15 mouse cellular contexts compared by ENCODE assay signal in the genomic region with DNA sequence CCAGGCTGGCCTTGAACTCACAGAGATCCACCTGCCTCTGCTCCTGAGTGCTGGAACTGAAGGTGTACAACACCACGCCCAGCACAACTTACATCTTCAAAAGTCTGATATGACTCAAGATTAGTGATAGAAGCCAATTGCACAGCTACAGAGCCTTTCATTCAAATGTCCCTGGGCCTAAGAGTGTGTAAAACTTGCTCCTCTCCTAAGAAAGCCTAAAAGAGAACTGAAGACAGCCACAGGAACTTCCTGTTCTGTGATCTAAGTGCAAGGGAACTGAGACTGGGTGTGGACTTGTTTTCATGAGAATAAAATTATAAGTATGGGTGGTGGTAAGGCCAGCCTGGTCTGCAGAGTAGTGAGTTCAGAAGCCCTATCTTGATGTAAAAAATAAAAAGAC. TPM values are rescaled to one million over a fixed set of nuclear protein-coding genes. Genes with fewer than 3 reads are reported as not detected.
A peak's percentile ranks its signal among the peaks of the same experiment; 100 is the strongest.
DNase-seq lines count a peak whose midpoint lies in the region; TF ChIP-seq lines count a peak whose summit lies in the region.
"Had no signal": no experiment of that assay in that cellular context is flagged by ENCODE, and none has a peak within 500 bp of the region (broad histone marks: within the 10 kb centered on the region; RNA-seq: fewer than 3 reads in every experiment).

No protein-coding gene starts in this region.

- H3K27ac ChIP-seq in bone marrow, adult 2 months (ENCODE audit: control insufficient read depth, insufficient read depth, low read depth, low read length, poor library complexity), result peak overlapping the region; percentile 88
- no peak overlapping the region for H3K27ac ChIP-seq in left cerebral cortex, adult 2 months
- H3K27ac ChIP-seq: forebrain, embryonic 12.5 days; limb, embryonic 12.5 days; midbrain, embryonic 10.5 days had no signal

- H3K4me1 ChIP-seq in bone marrow, adult 2 months (ENCODE audit: control insufficient read depth, insufficient read depth, low read length), result peaks cover 4% of the 10 kb centered on the region; the same call in 1 of the 2 replicates

- TF ChIP-seq CTCF in bone marrow, adult 2 months (IDR thresholded peaks at IDR 0.05; ENCODE audit: control insufficient read depth, insufficient read depth, low read length), result no peak
- TF ChIP-seq CTCF in left cerebral cortex, adult 2 months (IDR thresholded peaks at IDR 0.05), result no peak

- DNase-seq in spleen, postnatal 36 days (ENCODE audit: low spot score in 2 of 2), result peak; percentile 77 to 82
- no peak for DNase-seq in spleen, postnatal 10 days (ENCODE audit: low spot score in 2 of 2)
- DNase-seq in CD8-positive naive resting alpha-beta T cell, adult 2 months (ENCODE audit: low read depth in 2 of 2, low spot score in 2 of 2), result peak; percentile 31 to 41
- peak; percentile 75 for DNase-seq in naive thymus-derived CD4-positive, alpha-beta T cell, adult 2 months (ENCODE audit: low read depth)
- no peak for DNase-seq in right cerebral cortex, postnatal 36 days (ENCODE audit: low spot score in 2 of 2)
- no peak for DNase-seq in left cerebral cortex, adult 2 months (ENCODE audit: extremely low spot score in 1 of 2, low spot score in 2 of 2)
- DNase-seq: adrenal gland, postnatal 36 days; cerebellum, adult 11 months; kidney, postnatal 36 days; lung, embryonic 14.5 days had no signal

- no peak for TF ChIP-seq POLR2A in bone marrow, adult 2 months (IDR thresholded peaks at IDR 0.05; ENCODE audit: borderline replicate concordance, control insufficient read depth, low read depth, low read length)

- intact Hi-C loops in left cerebral cortex, adult 2 months (cut with DNase I), result no loop called here

- WGBS in bone marrow, adult 2 months, result 50% methylated on average over 1 of the region's 1 CpGs

- no peak overlapping the region for H3K4me3 ChIP-seq in bone marrow, adult 2 months (replicated peaks; ENCODE audit: control insufficient read depth, low read depth, low read length)
- H3K4me3 ChIP-seq in left cerebral cortex, adult 2 months, result no peak overlapping the region
- H3K4me3 ChIP-seq: forebrain, embryonic 12.5 days; limb, embryonic 12.5 days; midbrain, embryonic 10.5 days; myocyte had no signal

RNA-seq across cellular contexts. Expression of a gene that starts 52.5 kb away (rescaled TPM):
- 15.3 and 20.2 TPM in 2 replicates for polyA plus RNA-seq in bone marrow, adult 2 months (2011; ENCODE audit: insufficient read depth, insufficient read length, low replicate concordance, missing spikeins)
- total RNA-seq in left cerebral cortex, adult 2 months (2021), result 10 to 100 TPM; 39.5 to 51.5 TPM

Comparison
In these comparisons a context has a peak if more than half of its experiments do, and no peak if none do; other contexts are left out.
1. DNase-seq: peak in spleen, postnatal 36 days (2 of 2), CD8-positive naive resting alpha-beta T cell, adult 2 months (2 of 2) and naive thymus-derived CD4-positive, alpha-beta T cell, adult 2 months (single experiment); none in spleen, postnatal 10 days (0 of 2), right cerebral cortex, postnatal 36 days (0 of 2) and left cerebral cortex, adult 2 months (0 of 2).